Mouse (Mus musculus) lung, postnatal 0 days (tissue): Measurements from ENCODE around the gene Tcn2.

ENCODE experiments used
- CTCF ChIP-seq: IDR thresholded peaks from 2 replicates; pipeline ENCODE4 v1.5.1; 2016; ENCODE audit warnings: antibody characterized with exemption, mild to moderate bottlenecking
- EP300 ChIP-seq: IDR thresholded peaks from 2 replicates; pipeline ENCODE4 v1.6.1; 2016; ENCODE audit warnings: antibody characterized with exemption, mild to moderate bottlenecking, control low read depth

GRCm38 (mm10) chr11:3964416-3965172 lies 32.6 kb upstream of the Tcn2 start:
- no peak for TF ChIP-seq CTCF
- TF ChIP-seq EP300 = no peak
